Mouse (Mus musculus) cerebellum, adult 2 months (tissue): ENCODE measurements at regions not wholly inside any gene's neighbourhood (a gene's known extent, or its start where the extent isn't known, plus 50 kb on each side); places are given as distances from the start of the nearest gene placed in this dataset.
"Not testable (repeated sequence)": the region's sequence is repeated elsewhere in the genome, so short reads cannot be mapped to it uniquely, and the experiment has no call there.

Experiments used
- DNase-seq, 2 experiments: peaks; one replicate each; pipeline ENCODE4 v3.0.0; 2021
- H3K27ac ChIP-seq: fragments of 200-500 bp; 2 replicates; pipeline ENCODE4 v1.5.1; 2012; ENCODE audit warnings: low read length, control low read depth, inconsistent platforms; ENCODE audit not compliant: insufficient read depth
- H3K27me3 ChIP-seq: fragments of 200-500 bp; 2 replicates; pipeline ENCODE4 v1.6.1; 2012; ENCODE audit warnings: inconsistent platforms, mild to moderate bottlenecking, low read length, moderate library complexity; ENCODE audit not compliant: control insufficient read depth, insufficient read depth
- H3K4me1 ChIP-seq: fragments of 200-500 bp; 2 replicates; pipeline ENCODE4 v1.6.1; 2011; ENCODE audit warnings: low read length; ENCODE audit not compliant: control insufficient read depth, insufficient read depth
- H3K4me3 ChIP-seq: fragments of 200-500 bp; replicated peaks from 2 replicates; pipeline ENCODE3; 2011; ENCODE audit warnings: mild to moderate bottlenecking, low read depth, low read length, control low read depth; ENCODE audit not compliant: insufficient read depth
- CTCF ChIP-seq: fragments of 200-500 bp; IDR thresholded peaks from 2 replicates; pipeline ENCODE4 v1.5.1; 2011; ENCODE audit warnings: low read depth, mild to moderate bottlenecking, control low read depth, low read length, moderate library complexity, borderline replicate concordance; ENCODE audit not compliant: insufficient read depth
- POLR2A ChIP-seq: fragments of 200-500 bp; IDR thresholded peaks from 2 replicates; pipeline ENCODE4 v1.6.1; 2011; ENCODE audit warnings: low read length, control low read depth, borderline replicate concordance; ENCODE audit not compliant: insufficient read depth
- WGBS: fragments of 180-500 bp; shearing (Covaris S2); methylation state at CpG from one replicate; pipeline ENCODE4 v1.1.7; 2018; 5-methylcytosine and 5-hydroxymethylcytosine counted together

GRCm38 (mm10) chr13:4776855-4777254 is 167.9 kb upstream of the Akr1e1 start:
- Histone ChIP-seq H3K4me1 (no peaks in the 10 kb centered on the region), H3K4me3 (no peak overlapping the region), H3K27ac (no peak overlapping the region), H3K27me3 (no peaks in the 10 kb centered on the region)
- WGBS: 38% methylated on average over 4 of the region's 4 CpGs
- TF ChIP-seq CTCF (peak; percentile 29; the same call in 1 of the 2 replicates), POLR2A (no peak)
- DNase-seq: peak; percentile 7 to 13

- no peak for TF ChIP-seq CTCF
- no peak for TF ChIP-seq POLR2A
- no peak overlapping the region for H3K4me3 ChIP-seq
- WGBS: 68% methylated on average over 2 of the region's 2 CpGs
- no peak overlapping the region for H3K27ac ChIP-seq
- H3K27me3 ChIP-seq: no peaks in the 10 kb centered on the region
- DNase-seq: no peak
- H3K4me1 ChIP-seq: no peaks in the 10 kb centered on the region
Observed at GRCm38 (mm10) chr13:4772324-4772723, 163.3 kb upstream of the Akr1e1 start.

- Histone ChIP-seq H3K27me3 (no peaks in the 10 kb centered on the region), H3K4me3 (no peak overlapping the region), H3K4me1 (no peaks in the 10 kb centered on the region), H3K27ac (no peak overlapping the region)
- TF ChIP-seq POLR2A (no peak), CTCF (peak; percentile 10; the same call in 1 of the 2 replicates)
- 6% methylated on average over 12 of the region's 12 CpGs for WGBS
- peak; percentile 42 to 70 for DNase-seq
Observed at GRCm38 (mm10) chr13:4771120-4772075, 162.4 kb upstream of the Akr1e1 start.

GRCm38 (mm10) chr13:4759965-4760364 is 151.0 kb upstream of the Akr1e1 start:
- Histone ChIP-seq H3K4me1 (no peaks in the 10 kb centered on the region), H3K4me3 (no peak overlapping the region), H3K27ac (no peak overlapping the region), H3K27me3 (no peaks in the 10 kb centered on the region)
- DNase-seq: no peak
- 49% methylated on average over 3 of the region's 3 CpGs for WGBS
- TF ChIP-seq POLR2A: no peak
- no peak for TF ChIP-seq CTCF

- Histone ChIP-seq H3K27me3 (no peaks in the 10 kb centered on the region), H3K27ac (no peak overlapping the region), H3K4me3 (no peak overlapping the region), H3K4me1 (no peaks in the 10 kb centered on the region)
- no peak for DNase-seq
- no peak for TF ChIP-seq CTCF
- no peak for TF ChIP-seq POLR2A
Observed at GRCm38 (mm10) chr13:4756529-4756928, 147.6 kb upstream of the Akr1e1 start.

GRCm38 (mm10) chr13:4742930-4743329 is 134.0 kb upstream of the Akr1e1 start:
- Histone ChIP-seq H3K27me3 (no peaks in the 10 kb centered on the region), H3K4me1 (no peaks in the 10 kb centered on the region), H3K27ac (no peak overlapping the region), H3K4me3 (no peak overlapping the region)
- peak; percentile 6 to 29 for DNase-seq
- 5% methylated on average over 2 of the region's 2 CpGs for WGBS
- no peak for TF ChIP-seq CTCF
- no peak for TF ChIP-seq POLR2A

GRCm38 (mm10) chr13:4716299-4716698 is 107.3 kb upstream of the Akr1e1 start:
- 78% methylated on average over 2 of the region's 2 CpGs for WGBS
- H3K27ac ChIP-seq, DNase-seq: not testable (repeated sequence)

GRCm38 (mm10) chr13:4714724-4715123 is 105.8 kb upstream of the Akr1e1 start:
- Histone ChIP-seq H3K27me3 (no peaks in the 10 kb centered on the region), H3K4me3 (no peak overlapping the region), H3K4me1 (no peaks in the 10 kb centered on the region), H3K27ac (no peak overlapping the region)
- DNase-seq: no peak
- 75% methylated on average over 1 of the region's 1 CpGs for WGBS
- TF ChIP-seq POLR2A (no peak), CTCF (no peak)

More at GRCm38 (mm10) chr13:4716299-4716698, 107.3 kb upstream of the Akr1e1 start:
- H3K27me3 ChIP-seq, H3K4me3 ChIP-seq, H3K4me1 ChIP-seq: not testable (repeated sequence)
